Mouse (Mus musculus) left cerebral cortex, adult 2 months (tissue): ENCODE results near the gene Abhd16a. TPM values are rescaled to one million over a fixed set of nuclear protein-coding genes. Genes with fewer than 3 reads are reported as not detected.

ENCODE experiments used
- DNase-seq, 2 experiments: peaks; one replicate each; pipeline ENCODE4 v3.0.0; 2021 to 2022; ENCODE audit warnings: low spot score in 2 of 2, mixed read lengths in 1 of 2; ENCODE audit errors: extremely low spot score in 1 of 2
- H3K27ac ChIP-seq: fragments of 200-600 bp; 2 replicates; pipeline ENCODE4 v1.8.1; 2022
- H3K4me3 ChIP-seq: fragments of 200-600 bp; 2 replicates; pipeline ENCODE4 v1.8.1; 2022
- CTCF ChIP-seq: fragments of 200-600 bp; IDR thresholded peaks from 2 replicates; pipeline ENCODE4 v1.8.1; 2022; ENCODE audit warnings: antibody characterized with exemption, mild to moderate bottlenecking, moderate library complexity
- intact Hi-C: fragments of 180-260 bp; cut with DNase I; formaldehyde crosslinking; loops from one replicate; pipeline ENCODE4 v1.15.1; 2025
- total RNA-seq, 2 experiments: library from RNA; stranded (reverse); gene quantifications; 2 replicates each; pipeline ENCODE4 v1.2.3; 2021

Abhd16a gene
- total RNA-seq, 2 experiments from 2014 or later, result 109 to 117 TPM

DNA sequence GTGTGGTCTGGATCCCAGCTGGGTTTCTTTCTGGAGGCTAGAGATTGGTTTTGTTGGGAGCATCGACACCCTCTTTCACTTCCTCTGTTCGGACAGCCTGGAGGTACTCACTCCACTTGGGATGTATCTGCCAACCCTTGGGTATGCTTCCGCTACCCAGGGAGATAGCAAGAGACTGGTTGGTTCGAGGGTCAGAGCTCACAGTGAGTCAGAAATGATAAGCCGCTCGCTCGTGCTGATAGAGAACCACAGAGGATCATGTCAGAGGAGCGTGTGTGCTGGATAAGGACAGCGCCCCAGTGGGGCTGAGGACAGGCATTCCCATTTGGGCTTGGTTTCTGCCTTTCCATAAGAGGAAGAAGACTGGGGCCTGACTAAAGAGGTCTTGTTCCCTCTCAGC lies 9.3 kb upstream of the Abhd16a start:
- intact Hi-C loops, result no loop called here
- DNase-seq, result no peak
- Histone ChIP-seq H3K27ac (no peak overlapping the region), H3K4me3 (no peak overlapping the region)
- TF ChIP-seq CTCF, result no peak

DNA sequence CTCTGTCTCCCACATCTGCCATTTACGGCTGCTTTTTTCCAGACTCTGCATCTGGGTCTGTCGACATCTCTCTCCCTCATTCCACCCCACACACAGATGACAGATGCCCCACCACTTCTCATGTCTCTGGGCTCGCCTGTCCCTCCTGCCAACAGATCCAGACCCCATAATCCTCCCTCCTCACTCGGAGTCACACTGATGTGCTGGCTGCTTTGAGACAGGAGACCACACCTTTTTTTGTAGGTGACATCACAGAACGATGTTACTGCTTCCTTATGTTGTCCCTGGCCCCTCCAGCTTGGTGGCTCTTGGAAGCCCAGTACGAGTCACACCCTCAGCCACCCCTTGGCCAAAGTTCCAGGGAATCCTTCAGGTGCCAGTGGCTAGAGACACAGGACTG lies 8.8 kb upstream of the Abhd16a start:
- no peak for DNase-seq
- intact Hi-C loops, result no loop called here
- H3K27ac ChIP-seq, result no peak overlapping the region
- H3K4me3 ChIP-seq, result no peak overlapping the region
- TF ChIP-seq CTCF, result no peak

GRCm38 (mm10) chr17:35080710-35081109 lies 8.4 kb upstream of the Abhd16a start:
- 0 out of 2 replicates have a peak overlapping the region, but pooled peaks have one; percentile 19 for H3K27ac ChIP-seq
- no peak for TF ChIP-seq CTCF
- DNase-seq, result no peak
- intact Hi-C loops, result no loop called here
- no peak overlapping the region for H3K4me3 ChIP-seq

- no peak overlapping the region for H3K4me3 ChIP-seq
- DNase-seq, result no peak
- no peak for TF ChIP-seq CTCF
- H3K27ac ChIP-seq, result no peak overlapping the region
- intact Hi-C loops, result no loop called here
Measured at GRCm38 (mm10) chr17:35082841-35083576, 6.1 kb upstream of the Abhd16a start.

GRCm38 (mm10) chr17:35083929-35084497 lies 5.0 kb upstream of the Abhd16a start:
- no peak overlapping the region for H3K27ac ChIP-seq
- intact Hi-C loops, result no loop called here
- TF ChIP-seq CTCF, result no peak
- DNase-seq, result no peak
- no peak overlapping the region for H3K4me3 ChIP-seq

DNA sequence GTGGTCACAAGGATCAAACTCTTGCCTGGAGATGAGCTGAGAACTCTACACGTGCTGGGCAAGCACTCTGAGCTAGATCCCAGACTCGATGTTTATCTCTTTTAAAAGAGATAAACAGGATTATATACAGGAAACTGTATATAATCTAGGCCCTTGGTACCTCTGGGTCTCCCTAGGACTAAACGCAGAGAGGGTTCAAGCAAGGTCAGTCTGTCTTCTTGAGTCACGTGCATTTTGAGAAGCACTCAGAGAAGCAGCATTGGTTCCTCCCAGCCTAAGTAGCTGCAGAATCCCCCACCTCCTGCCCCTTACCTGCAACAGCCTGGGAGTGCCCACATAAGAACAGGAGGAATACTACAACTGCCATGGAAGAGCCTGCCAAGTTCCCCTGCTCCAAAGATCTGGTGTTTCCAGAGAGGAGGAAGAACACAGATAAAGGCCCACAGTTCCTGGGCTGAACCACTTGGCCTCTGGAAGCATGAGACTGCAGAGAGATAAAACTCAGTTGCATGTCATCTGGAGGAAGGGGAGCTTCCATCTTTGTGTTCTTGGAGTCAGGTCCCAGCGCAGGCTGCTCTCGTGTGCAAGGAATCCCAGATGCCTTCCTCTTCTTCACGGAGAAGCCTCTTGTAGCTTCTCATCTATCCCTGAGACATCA lies 3.7 kb upstream of the Abhd16a start, which contains the start of gene Ly6g6f:
TSS of gene Ly6g6f (minus strand) at position 403 of the 658 bp plus-strand sequence.
- H3K4me3 ChIP-seq, result no peak within 1 kb of the TSS
- DNase-seq, result no peak
- intact Hi-C loops, result no loop called here
- no peak within 1 kb of the TSS for H3K27ac ChIP-seq
- no peak for TF ChIP-seq CTCF

- intact Hi-C loops, result no loop called here
- no peak for DNase-seq
Measured at GRCm38 (mm10) chr17:35088151-35088550, 912 bp upstream of the Abhd16a start.

DNA sequence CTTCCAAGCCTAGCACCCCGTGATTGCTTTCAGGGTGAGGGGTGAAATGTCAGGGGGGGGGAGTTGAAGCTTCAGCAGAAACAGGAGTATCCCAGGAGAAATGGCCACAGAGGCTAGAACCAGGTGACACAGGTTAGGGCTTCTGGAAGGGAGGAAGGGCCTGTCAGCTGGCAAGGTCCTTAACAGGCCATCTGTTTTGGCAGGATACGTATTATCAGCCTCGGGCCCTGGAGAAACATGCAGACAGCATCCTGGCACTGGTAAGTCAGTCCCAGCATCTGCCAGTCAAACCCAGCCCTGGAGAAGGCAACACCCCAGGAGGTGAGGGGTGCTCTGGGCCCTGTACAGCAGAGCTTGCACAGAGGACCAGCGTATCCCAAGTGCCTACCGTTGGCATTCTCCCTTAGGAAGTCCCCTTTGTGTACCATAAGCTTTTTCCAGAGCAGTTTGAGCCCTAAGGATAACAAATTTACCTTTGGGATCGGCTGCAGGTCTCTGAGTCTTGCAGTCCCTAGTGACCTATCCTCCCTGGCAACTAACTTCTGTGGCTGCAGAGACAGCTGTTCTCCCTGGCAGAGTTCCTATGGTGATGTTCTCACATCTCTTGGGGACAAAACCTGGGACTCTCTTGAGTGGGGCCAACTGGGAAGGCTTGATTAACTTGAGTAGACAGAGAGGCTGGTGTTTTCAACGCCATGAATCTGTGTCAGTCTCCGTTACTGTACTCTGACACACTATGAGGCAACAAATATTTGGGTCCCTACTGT lies 1.3 kb downstream of the Abhd16a start:
- no peak for TF ChIP-seq CTCF
- intact Hi-C loops, result no loop called here
- DNase-seq, result no peak
- H3K27ac ChIP-seq, result peak overlapping the region; percentile 99; the same call in 1 of the 2 replicates
- peak overlapping the region; percentile 72 for H3K4me3 ChIP-seq

More at GRCm38 (mm10) chr17:35088151-35088550, 912 bp upstream of the Abhd16a start:
- peak; percentile 51 for TF ChIP-seq CTCF
- H3K4me3 ChIP-seq, result no peak overlapping the region
- H3K27ac ChIP-seq, result no peak overlapping the region

GRCm38 (mm10) chr17:35092403-35093198 lies 3.5 kb downstream of the Abhd16a start:
- no peak for TF ChIP-seq CTCF
- intact Hi-C loops, result no loop called here
- Histone ChIP-seq H3K27ac (no peak overlapping the region), H3K4me3 (no peak overlapping the region)
- no peak for DNase-seq

GRCm38 (mm10) chr17:35094475-35095365 lies 5.7 kb downstream of the Abhd16a start:
- no peak for DNase-seq

More at GRCm38 (mm10) chr17:35094475-35095365, 5.7 kb downstream of the Abhd16a start:
- intact Hi-C loops, result no loop called here
- peak overlapping the region; percentile 44; the same call in 1 of the 2 replicates for H3K27ac ChIP-seq
- no peak for TF ChIP-seq CTCF
- H3K4me3 ChIP-seq, result no peak overlapping the region
